Mouse (Mus musculus) C2C12 (cell line): ENCODE data around the gene Erc1.

ENCODE experiments used
- CTCF ChIP-seq: IDR thresholded peaks from one replicate; pipeline ENCODE4 v1.5.1; 2011; ENCODE audit not compliant: control insufficient read depth, insufficient read depth, insufficient read length
- MYOG ChIP-seq: IDR thresholded peaks from one replicate; pipeline ENCODE4 v1.6.1; 2011; ENCODE audit not compliant: control insufficient read depth, insufficient read length; ENCODE audit errors: extremely low read depth

GRCm38 (mm10) chr6:119741861-119742260 lies 106.1 kb downstream of the Erc1 start:
- TF ChIP-seq CTCF (no peak), MYOG (no peak)
